Mouse (Mus musculus) stomach, postnatal 0 days (tissue): ENCODE measurements around the gene Cav2. TPM values are rescaled to one million over a fixed set of nuclear protein-coding genes. Genes with fewer than 3 reads are reported as not detected.

Experiments
- ATAC-seq: fragments of 200-750 bp; cut with Nextera tagmentation; 2 replicates; pipeline ENCODE4 v1.8.0; 2017; ENCODE audit not compliant: low FRiP score, low TSS enrichment
- DNase-seq: peaks from one replicate; pipeline ENCODE4 v3.0.0-alpha.2; 2016; ENCODE audit warnings: low spot score
- H3K27ac ChIP-seq: fragments of 300-500 bp; sonication (generic); replicated peaks from 2 replicates; pipeline ENCODE4 v1.5.1; 2014; ENCODE audit warnings: mild to moderate bottlenecking, control low read depth
- H3K27me3 ChIP-seq: fragments of 300-500 bp; sonication (generic); 2 replicates; pipeline ENCODE4 v1.6.1; 2014; ENCODE audit warnings: low read length; ENCODE audit not compliant: control insufficient read depth, insufficient read depth
- H3K36me3 ChIP-seq: fragments of 300-500 bp; sonication (generic); 2 replicates; pipeline ENCODE4 v1.6.1; 2014; ENCODE audit warnings: low read length, mixed read lengths; ENCODE audit not compliant: control insufficient read depth, insufficient read depth
- H3K4me1 ChIP-seq: fragments of 300-500 bp; sonication (generic); replicated peaks from 2 replicates; pipeline ENCODE4 v1.6.1; 2014; ENCODE audit warnings: antibody characterized with exemption; ENCODE audit not compliant: control insufficient read depth, insufficient read depth
- H3K4me2 ChIP-seq: fragments of 300-500 bp; sonication (generic); replicated peaks from 2 replicates; pipeline ENCODE4 v1.6.1; 2014; ENCODE audit warnings: low read depth, mild to moderate bottlenecking, control low read depth, moderate library complexity
- H3K4me3 ChIP-seq: fragments of 300-500 bp; sonication (generic); 2 replicates; pipeline ENCODE4 v1.5.1; 2014; ENCODE audit warnings: low read depth, low read length, control low read depth
- H3K9ac ChIP-seq: fragments of 300-500 bp; sonication (generic); 2 replicates; pipeline ENCODE4 v1.6.1; 2014; ENCODE audit warnings: mild to moderate bottlenecking, low read length, control low read depth, mixed read lengths
- H3K9me3 ChIP-seq: fragments of 300-500 bp; sonication (generic); 2 replicates; pipeline ENCODE4 v1.6.1; 2016; ENCODE audit warnings: low read length; ENCODE audit not compliant: control insufficient read depth
- CTCF ChIP-seq: IDR thresholded peaks from 2 replicates; pipeline ENCODE4 v1.5.1; 2016; ENCODE audit warnings: antibody characterized with exemption, low read depth, mild to moderate bottlenecking, moderate library complexity
- EP300 ChIP-seq: optimal IDR thresholded peaks from 2 replicates; pipeline ENCODE3; 2016; ENCODE audit warnings: antibody characterized with exemption
- WGBS: fragments of 180-500 bp; shearing (Covaris S2); extraction: QIAGEN DNeasy Blood & Tissue Kit; methylation state at CpG from one replicate; pipeline ENCODE4 v1.1.7; 2014; 5-methylcytosine and 5-hydroxymethylcytosine counted together
- polyA plus RNA-seq: library from polyadenylated mRNA; unstranded; fragments of >200 nt; fragmentation: Nextera tagmentation; extraction: Ambion mirVana; gene quantifications from 2 replicates; pipeline ENCODE4 v1.2.1, GENCODE M21; 2015

Cav2 gene
- polyA plus RNA-seq = 62.7 and 63.5 TPM in 2 replicates

GRCm38 (mm10) chr6:17280939-17281756, at the start of gene Cav2:
Gene Cav2 (plus strand): TSS chr6:17281185.
- Histone ChIP-seq H3K4me3 (peak within 1 kb of the TSS; percentile 54), H3K27me3 (no peaks in the 10 kb centered on the region), H3K36me3 (no peaks in the 10 kb centered on the region), H3K4me1 (no peaks in the 10 kb centered on the region), H3K27ac (peak within 1 kb of the TSS; percentile 91), H3K4me2 (peak within 1 kb of the TSS; percentile 68), H3K9me3 (no peaks in the 10 kb centered on the region), H3K9ac (peak within 1 kb of the TSS; percentile 74)
- no peak for TF ChIP-seq CTCF
- no peak for TF ChIP-seq EP300
- DNase-seq (peak; percentile 96), ATAC-seq (peak; percentile 97)
- WGBS = 1% methylated on average over 23 of the region's 40 CpGs

GRCm38 (mm10) chr6:17239693-17240092, 41.3 kb upstream of the Cav2 start:
- Histone ChIP-seq H3K27ac (no peak overlapping the region), H3K36me3 (no peaks in the 10 kb centered on the region), H3K4me2 (no peak overlapping the region), H3K27me3 (no peaks in the 10 kb centered on the region), H3K4me3 (no peak overlapping the region), H3K9ac (no peak overlapping the region), H3K4me1 (no peaks in the 10 kb centered on the region), H3K9me3 (no peaks in the 10 kb centered on the region)
- no peak for ATAC-seq
- TF ChIP-seq CTCF = no peak
- no peak for TF ChIP-seq EP300
- DNase-seq = no peak
- 83% methylated on average over 1 of the region's 1 CpGs for WGBS

DNA sequence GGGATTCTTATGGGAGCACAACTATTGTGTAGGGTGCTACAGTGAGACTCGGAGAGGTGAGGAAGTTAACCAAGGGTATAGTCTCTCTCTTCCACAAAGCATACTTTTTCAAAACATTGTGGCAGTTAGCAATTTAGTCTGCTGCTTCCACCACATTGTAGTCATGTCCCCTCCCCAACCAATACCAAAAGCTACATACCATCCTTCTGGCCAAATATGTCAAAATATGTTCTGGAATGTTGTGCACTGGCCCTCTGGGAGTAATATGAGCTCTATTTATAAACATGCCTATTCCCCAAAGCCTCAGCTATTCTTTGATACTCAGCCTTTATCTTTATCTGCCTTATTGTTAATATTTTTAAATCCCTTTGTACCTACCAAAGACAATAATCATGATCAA, 40.0 kb upstream of the Cav2 start:
- Histone ChIP-seq H3K4me1 (no peaks in the 10 kb centered on the region), H3K9me3 (no peaks in the 10 kb centered on the region), H3K4me2 (no peak overlapping the region), H3K27me3 (no peaks in the 10 kb centered on the region), H3K27ac (no peak overlapping the region), H3K9ac (no peak overlapping the region), H3K36me3 (no peaks in the 10 kb centered on the region), H3K4me3 (no peak overlapping the region)
- DNase-seq (no peak), ATAC-seq (no peak)
- 97% methylated on average over 1 of the region's 1 CpGs for WGBS
- TF ChIP-seq EP300 (no peak), CTCF (no peak)

- no peak for TF ChIP-seq CTCF
- no peak for TF ChIP-seq EP300
- no peaks in the 10 kb centered on the region for H3K9me3 ChIP-seq
- DNase-seq (no peak), ATAC-seq (no peak)
- H3K4me1 ChIP-seq = no peaks in the 10 kb centered on the region
- no peaks in the 10 kb centered on the region for H3K36me3 ChIP-seq
- no peak overlapping the region for H3K4me3 ChIP-seq
- no peak overlapping the region for H3K27ac ChIP-seq
- H3K4me2 ChIP-seq = no peak overlapping the region
- no peaks in the 10 kb centered on the region for H3K27me3 ChIP-seq
- H3K9ac ChIP-seq = no peak overlapping the region
- WGBS = 91% methylated on average over 2 of the region's 2 CpGs
Measured at GRCm38 (mm10) chr6:17246959-17247358, 34.0 kb upstream of the Cav2 start.

DNA sequence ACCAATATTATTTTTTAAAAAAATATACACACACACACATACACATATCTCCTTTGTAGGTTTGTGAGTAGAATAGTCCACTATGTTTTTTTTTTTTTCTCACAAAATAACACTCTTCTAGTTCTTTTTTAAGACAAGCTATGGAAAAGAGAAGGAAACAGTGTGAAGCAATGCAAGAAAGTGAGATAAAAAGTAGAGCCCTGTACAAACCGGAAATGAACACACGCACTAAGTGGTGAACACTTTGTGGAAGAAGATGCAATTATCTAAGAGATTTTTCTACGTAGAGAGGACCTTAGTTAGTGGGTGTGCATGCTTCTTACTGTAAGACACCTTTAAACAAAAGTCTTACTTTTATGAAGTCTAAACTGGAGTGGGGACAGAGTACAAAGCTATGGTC, 33.3 kb upstream of the Cav2 start:
- H3K9ac ChIP-seq = no peak overlapping the region
- no peak overlapping the region for H3K4me3 ChIP-seq
- no peak overlapping the region for H3K4me2 ChIP-seq
- no peaks in the 10 kb centered on the region for H3K27me3 ChIP-seq
- no peaks in the 10 kb centered on the region for H3K36me3 ChIP-seq
- no peaks in the 10 kb centered on the region for H3K9me3 ChIP-seq
- WGBS = 81% methylated on average over 3 of the region's 3 CpGs
- TF ChIP-seq CTCF (no peak), EP300 (no peak)
- DNase-seq (no peak), ATAC-seq (no peak)
- H3K27ac ChIP-seq = no peak overlapping the region
- no peaks in the 10 kb centered on the region for H3K4me1 ChIP-seq

GRCm38 (mm10) chr6:17248241-17248640, 32.7 kb upstream of the Cav2 start:
- H3K4me2 ChIP-seq = no peak overlapping the region
- H3K36me3 ChIP-seq = no peaks in the 10 kb centered on the region
- no peaks in the 10 kb centered on the region for H3K9me3 ChIP-seq
- no peaks in the 10 kb centered on the region for H3K27me3 ChIP-seq
- DNase-seq = no peak
- ATAC-seq = no peak
- WGBS = 30% methylated on average over 1 of the region's 1 CpGs
- H3K9ac ChIP-seq = no peak overlapping the region
- TF ChIP-seq EP300 (no peak), CTCF (no peak)
- H3K4me1 ChIP-seq = no peaks in the 10 kb centered on the region
- no peak overlapping the region for H3K4me3 ChIP-seq
- no peak overlapping the region for H3K27ac ChIP-seq
